Mouse (Mus musculus): ENCODE data around the gene Fez1.
A peak's percentile ranks its signal among the peaks of the same experiment; 100 is the strongest.

The Fez1 gene

GRCm38 (mm10) chr9:36895009-36895693 lies 73.5 kb downstream of the Fez1 start:
- no peak for DNase-seq (ENCODE audit: low read depth)

GRCm38 (mm10) chr9:36898560-36898959 lies 76.9 kb downstream of the Fez1 start:
- DNase-seq (ENCODE audit: low read depth), result no peak

- no peak for DNase-seq (ENCODE audit: low read depth)
Observed at GRCm38 (mm10) chr9:36900464-36900863, 78.8 kb downstream of the Fez1 start.

- DNase-seq (ENCODE audit: low read depth), result no peak
Observed at GRCm38 (mm10) chr9:36905452-36905851, 83.8 kb downstream of the Fez1 start.

- peak; percentile 9 for DNase-seq (ENCODE audit: low read depth)
Observed at GRCm38 (mm10) chr9:36916362-36916761, 94.7 kb downstream of the Fez1 start.

GRCm38 (mm10) chr9:36916915-36917314 lies 95.3 kb downstream of the Fez1 start:
- no peak for DNase-seq (ENCODE audit: low read depth)

- DNase-seq (ENCODE audit: low read depth), result no peak
Observed at GRCm38 (mm10) chr9:36918582-36918981, 96.9 kb downstream of the Fez1 start.

GRCm38 (mm10) chr9:36919472-36919871 lies 97.8 kb downstream of the Fez1 start:
- no peak for DNase-seq (ENCODE audit: low read depth)

- DNase-seq (ENCODE audit: low read depth), result no peak
Observed at GRCm38 (mm10) chr9:36921718-36922415, 100.2 kb downstream of the Fez1 start.

GRCm38 (mm10) chr9:36923753-36924152 lies 102.1 kb downstream of the Fez1 start:
- no peak for DNase-seq (ENCODE audit: low read depth)
